Mouse (Mus musculus): ENCODE data around the gene Rhbdf2.
A peak's percentile ranks its signal among the peaks of the same experiment; 100 is the strongest.
"Not testable (repeated sequence)": the region's sequence is repeated elsewhere in the genome, so short reads cannot be mapped to it uniquely, and the experiment has no call there.

The Rhbdf2 gene

GRCm38 (mm10) chr11:116626299-116627071 is at the start of gene Rhbdf2:
Gene Rhbdf2, minus strand, starts transcription at chr11:116627019.
- no peak for DNase-seq (ENCODE audit: low read depth)

DNA sequence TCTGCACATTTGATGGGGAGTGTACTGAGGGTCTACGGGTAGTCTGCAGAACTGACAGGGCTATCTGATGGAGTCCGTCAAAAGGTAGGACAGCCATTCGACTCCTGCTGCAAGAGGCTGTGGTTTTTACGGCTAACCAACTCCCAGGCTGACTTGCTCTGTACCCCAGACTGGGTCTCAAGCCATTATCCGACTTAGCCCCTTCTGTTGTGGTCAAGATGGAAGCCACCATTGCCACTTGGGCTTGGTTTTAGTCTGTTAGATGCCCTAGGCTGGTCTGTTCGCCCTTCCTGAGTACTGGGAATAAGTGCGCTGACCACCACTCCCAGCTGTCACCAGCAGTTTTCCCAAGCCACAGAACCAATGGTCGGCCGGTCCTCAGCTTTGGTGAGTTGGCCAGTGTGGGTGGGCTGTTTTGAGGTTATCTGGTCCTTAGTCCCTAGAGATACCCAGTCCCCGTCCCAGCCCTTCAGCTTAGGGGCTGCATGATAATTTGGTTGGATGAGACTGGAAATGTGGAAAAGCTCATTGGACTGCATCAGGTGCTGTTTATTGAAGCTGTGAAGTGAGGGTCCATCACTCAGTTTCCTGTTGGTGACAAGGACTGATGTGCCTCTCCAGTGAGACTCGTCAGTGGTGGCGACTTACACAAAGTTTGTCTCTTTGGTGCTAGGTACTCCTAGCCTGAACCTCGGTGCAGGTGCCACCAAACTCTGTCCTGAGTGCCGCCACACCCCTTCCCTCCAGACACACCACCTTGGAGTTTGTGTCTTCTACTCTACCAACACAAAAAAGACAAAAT is 49.6 kb upstream of the Rhbdf2 start:
- DNase-seq (ENCODE audit: low read depth) = no peak

DNA sequence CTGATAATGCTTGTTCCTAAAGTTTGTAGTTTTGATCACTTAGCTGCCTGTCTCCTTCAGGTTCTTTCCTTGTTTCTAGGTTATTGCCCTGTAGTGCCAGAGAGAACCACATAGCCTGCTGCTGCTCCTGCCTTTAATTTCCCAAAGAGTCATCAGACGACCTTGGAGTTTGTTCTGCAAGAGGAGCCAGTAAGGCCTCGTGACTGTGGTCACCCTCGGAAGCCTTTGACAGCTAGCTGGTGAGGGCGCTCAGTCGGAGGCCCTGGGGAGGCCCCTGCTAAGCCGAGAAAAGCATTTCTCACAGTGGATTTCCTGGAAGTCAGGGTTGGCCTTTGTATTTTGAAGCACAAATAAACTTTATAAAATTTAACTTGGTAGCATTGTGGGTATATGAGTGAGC is 48.6 kb upstream of the Rhbdf2 start:
- DNase-seq (ENCODE audit: low read depth) = not testable (repeated sequence)

GRCm38 (mm10) chr11:116674616-116675379 is 48.0 kb upstream of the Rhbdf2 start:
- no peak for DNase-seq (ENCODE audit: low read depth)

DNA sequence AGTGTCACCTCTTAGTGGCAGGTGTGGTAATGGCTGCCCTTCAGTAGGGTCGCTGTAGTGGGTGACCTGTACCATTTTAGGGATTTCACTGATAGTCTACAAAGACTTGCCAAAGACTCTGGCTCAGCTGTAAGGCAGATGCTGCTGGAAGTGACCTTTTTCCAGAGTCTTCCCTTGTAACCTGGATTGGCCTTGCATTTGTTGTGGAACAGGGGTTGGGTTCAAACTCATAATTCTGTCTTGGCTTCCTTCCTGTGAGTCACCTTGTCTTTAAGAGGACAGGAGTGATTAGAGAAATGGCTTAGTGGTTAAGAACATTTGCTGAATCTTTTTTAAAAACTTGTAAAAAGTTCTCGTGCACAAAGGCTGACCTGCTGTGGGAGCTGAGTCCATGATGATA is 46.6 kb upstream of the Rhbdf2 start:
- DNase-seq (ENCODE audit: low read depth) = no peak

DNA sequence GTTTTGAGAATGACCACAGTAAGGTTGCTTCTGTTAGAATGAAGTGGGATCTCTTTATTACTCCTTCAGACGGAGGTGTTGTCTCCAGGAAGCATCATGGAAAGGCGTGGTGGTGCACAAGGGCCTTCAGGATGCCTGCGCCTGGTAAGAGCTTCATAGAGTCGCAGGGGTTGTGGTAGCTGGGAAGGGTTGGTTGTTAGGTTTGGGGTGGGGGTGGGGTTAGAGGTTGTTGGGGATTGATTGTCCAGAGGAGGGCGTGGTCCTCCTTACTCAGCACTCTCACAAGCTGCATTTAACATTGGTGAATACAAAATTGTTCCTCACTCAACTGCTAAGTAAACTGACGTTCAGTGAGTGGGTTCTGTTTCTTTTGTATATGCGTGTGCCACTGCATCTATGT is 45.8 kb upstream of the Rhbdf2 start:
- no peak for DNase-seq (ENCODE audit: low read depth)

DNA sequence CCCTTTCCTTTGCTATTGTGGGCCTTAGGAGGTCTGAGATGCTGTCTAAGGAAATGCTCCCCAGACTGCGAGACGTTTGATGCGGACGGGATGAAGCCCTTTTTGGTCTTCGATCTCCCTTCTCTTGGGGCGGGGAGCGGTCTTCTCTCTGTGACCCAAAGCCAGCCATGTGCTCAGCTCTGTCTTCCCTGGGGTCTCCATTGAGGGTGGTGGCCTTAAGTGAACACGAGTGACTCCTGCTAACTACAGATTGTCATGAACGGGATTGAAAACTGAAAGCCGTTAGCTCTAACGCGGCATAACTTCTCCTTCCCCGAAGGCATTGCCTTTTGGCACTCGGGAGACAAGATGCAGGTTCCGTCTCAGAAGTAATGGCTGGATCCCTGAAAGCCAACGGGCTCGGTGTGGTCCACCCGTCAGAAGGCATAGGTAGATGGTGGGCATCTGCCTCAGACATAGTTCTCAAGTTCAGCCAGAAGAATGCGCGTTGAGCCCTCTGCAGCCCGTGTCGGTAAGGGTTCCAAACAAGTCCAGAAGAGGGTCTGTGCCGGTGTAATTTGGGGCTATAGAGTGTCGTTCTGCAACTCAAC is 45.1 kb upstream of the Rhbdf2 start:
- no peak for DNase-seq (ENCODE audit: low read depth)

DNA sequence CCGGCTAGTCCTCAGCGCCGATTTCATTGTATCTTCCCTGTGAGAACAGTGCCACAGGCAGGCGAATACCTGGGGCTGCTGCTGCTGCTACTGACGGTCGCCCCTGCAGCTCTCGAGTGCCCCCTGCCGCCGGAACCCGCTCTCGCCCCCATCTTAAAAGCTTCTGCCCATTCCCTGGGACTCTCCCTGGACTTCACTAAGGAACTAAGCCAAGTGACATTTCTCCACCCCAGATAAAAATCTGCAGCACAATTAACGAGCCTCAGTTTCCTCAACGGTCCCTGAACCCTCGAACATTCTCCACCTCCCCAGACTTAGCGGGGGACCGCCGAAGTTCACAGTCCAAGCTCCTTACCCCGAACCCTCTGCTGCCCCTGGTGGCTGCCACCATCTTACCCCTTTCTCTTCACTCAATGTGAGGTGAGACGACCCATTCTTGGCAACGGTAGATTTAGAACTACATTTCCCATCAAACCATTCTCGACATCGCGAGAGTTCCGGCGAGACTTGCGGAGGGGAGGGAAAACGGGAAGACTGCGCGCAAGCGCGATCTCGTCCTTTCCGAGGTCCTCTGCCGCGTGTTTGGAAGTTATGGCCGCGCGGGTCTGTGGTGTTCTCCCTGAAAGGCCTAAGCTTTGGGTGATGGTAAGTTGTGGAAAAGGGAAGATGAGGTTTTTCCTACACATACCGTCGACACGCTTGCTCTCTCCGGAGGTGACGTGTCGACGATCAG is 44.5 kb upstream of the Rhbdf2 start:
- peak; percentile 100 for DNase-seq (ENCODE audit: low read depth)

DNA sequence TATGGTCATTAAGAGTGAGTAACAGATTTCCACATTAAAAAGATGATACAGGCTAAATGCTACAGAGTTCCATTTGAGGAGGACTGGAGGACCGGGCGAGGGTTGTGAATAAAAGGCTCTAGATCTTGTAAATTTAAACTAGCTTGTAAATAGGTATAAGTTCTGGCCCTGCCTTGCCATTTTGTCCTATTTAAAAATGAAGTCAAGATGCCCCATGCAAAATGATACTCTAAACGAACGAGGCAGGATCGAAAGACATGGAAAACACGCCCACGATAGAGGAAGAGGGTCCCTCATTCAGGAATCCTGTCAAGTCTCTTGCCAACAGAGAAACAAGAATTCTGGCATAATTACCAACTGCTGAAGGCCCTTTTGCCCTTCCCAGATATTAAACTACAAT is 43.6 kb upstream of the Rhbdf2 start:
- no peak for DNase-seq (ENCODE audit: low read depth)

- DNase-seq (ENCODE audit: low read depth) = no peak
These were observed 43.1 kb upstream of the Rhbdf2 start for GRCm38 (mm10) chr11:116669787-116670365.

GRCm38 (mm10) chr11:116669316-116669715 is 42.5 kb upstream of the Rhbdf2 start:
- DNase-seq (ENCODE audit: low read depth) = no peak

DNA sequence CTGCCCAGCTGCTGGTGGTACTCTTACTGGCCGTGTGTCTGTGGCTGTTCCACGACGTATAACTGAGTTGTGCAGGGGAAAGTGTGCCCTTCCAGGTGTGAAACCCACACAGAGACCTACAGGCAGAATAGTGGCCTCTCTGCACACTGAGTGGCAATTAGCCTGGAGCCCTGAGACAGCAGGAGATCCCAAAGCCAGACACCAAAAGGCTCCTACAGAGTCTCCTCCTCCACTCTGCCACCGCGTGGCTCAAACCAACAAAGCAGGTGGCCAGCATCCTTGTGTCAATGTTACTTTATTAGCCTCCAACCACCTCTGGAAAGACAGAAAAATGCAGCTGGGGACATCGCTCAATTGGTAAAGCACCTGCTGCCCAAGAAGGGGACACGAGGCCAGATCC is 42.0 kb upstream of the Rhbdf2 start:
- no peak for DNase-seq (ENCODE audit: low read depth)

GRCm38 (mm10) chr11:116668381-116668825 is 41.6 kb upstream of the Rhbdf2 start:
- no peak for DNase-seq (ENCODE audit: low read depth)

DNA sequence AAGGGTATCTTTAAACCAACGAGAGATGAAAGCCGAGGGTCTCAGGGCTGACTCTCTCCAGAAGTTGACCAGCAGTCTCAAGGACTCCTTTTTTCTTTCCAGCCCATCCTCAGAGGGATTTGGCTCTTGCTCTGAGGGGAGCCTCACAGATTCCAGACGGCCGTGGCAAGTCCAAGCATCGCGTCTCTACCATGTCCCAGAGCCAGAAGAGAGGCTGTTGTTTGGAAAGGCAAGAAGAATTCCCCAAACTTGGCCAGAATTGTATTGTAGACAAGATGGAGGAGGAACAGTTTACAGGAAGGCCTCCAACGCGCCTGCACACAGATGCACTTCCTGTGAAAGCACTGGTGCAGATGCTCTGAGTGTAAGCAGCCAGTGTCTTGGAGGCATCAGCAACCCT is 41.1 kb upstream of the Rhbdf2 start:
- DNase-seq (ENCODE audit: low read depth) = no peak

DNA sequence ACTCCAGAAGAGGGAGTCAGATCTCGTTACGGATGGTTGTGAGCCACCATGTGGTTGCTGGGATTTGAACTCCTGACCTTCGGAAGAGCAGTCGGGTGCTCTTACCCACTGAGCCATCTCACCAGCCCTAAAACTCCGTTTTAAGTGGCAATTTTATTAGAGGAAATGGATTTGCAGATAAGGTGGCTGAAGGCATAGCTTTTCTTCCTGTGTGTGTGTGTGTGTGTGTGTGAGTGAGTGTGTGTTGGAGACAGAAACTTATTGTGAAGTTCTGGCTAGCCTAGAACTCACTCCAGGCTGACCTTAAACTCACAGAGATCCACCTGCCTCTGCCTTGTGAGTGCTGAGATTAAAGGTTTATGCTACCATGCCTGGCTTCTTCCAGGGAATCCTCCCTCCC is 40.2 kb upstream of the Rhbdf2 start:
- not testable (repeated sequence) for DNase-seq (ENCODE audit: low read depth)

DNA sequence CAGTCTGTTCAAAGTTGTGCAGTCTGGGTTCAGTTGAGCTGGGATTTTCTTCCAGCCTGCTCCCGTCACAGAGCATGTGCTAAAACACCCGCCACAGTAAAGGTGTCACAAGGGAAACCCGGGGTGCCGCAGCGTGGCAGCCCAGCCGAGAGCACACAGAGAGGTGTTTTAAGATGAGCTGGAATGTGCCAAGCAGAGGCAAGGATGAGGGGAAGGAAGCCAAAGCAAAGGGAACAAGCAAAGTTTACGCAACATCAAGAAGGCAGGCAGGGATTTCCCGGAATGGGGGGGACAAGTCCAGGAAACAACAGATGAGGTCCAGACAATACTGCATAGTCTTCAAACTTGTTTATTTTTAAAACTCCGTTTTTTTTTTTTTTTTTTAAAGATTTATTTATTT is 39.7 kb upstream of the Rhbdf2 start:
- DNase-seq (ENCODE audit: low read depth) = no peak

GRCm38 (mm10) chr11:116665289-116665688 is 38.5 kb upstream of the Rhbdf2 start:
- no peak for DNase-seq (ENCODE audit: low read depth)

GRCm38 (mm10) chr11:116661948-116662377 is 35.1 kb upstream of the Rhbdf2 start:
- DNase-seq (ENCODE audit: low read depth) = no peak

- DNase-seq (ENCODE audit: low read depth) = no peak
These were observed 34.6 kb upstream of the Rhbdf2 start for GRCm38 (mm10) chr11:116661291-116661947.

DNA sequence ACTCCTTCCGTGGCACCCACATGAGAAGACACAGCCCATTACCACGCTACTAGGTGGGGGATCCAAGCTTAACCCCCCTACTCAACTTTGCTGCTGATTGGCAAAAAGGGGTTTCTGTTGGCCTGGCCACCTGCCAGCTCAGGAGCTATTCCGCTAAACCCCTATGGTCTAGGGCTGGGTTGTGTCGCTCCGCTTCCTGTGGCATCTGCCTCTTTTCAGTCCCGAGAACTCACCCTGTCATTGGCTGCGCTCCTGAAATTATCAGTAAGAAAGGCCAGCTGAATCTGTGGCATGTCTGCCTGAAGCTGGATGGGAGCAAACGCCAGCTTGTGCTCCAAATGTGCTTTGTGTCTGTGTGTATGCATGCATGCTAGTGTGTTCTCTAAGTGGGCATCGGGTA is 33.4 kb upstream of the Rhbdf2 start:
- DNase-seq (ENCODE audit: low read depth) = no peak
